Mouse (Mus musculus) regulatory T cell (primary cell): ENCODE data around the gene Dock3.

Source experiments
- in situ Hi-C: fragments of 300-600 bp; cut with MboI, MseI; formaldehyde crosslinking; loops from one replicate; pipeline ENCODE4 v1.15.1; 2025; ENCODE audit warnings: high pct_unique_total_duplicates

Gene Dock3

DNA sequence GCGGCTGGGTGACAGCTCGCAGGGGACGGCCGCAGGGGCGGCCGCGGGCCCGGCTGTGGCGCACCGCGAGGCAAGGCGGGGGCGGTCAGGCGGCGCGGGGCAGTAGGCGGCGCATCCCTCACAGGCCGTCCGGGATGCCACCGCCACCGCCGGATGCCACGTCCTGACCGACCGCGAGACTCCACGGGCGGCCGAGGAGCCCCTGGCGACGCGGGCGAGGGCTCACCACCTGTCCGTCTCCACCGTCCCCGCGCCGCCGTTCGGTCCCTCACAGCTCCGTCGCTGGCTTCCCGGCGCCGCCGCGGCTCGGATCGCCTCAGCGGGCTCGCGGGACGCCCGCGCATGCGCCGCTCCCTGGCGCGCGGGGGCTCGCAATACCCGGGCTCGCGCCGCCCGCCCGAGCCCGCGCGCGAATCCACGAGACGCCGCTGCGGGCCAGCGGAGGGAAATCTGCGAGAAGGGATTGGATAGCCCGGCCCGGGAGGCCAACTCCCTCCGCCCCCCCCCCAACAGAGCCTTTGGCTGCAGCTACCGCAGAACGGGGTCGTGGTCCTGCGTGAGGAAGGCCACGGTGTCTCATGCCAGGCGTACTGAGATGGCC, at the start of gene Dock3:
Dock3 (minus strand) TSS at position 371 of the 601 bp plus-strand sequence.
- in situ Hi-C loops, result no loop called here

DNA sequence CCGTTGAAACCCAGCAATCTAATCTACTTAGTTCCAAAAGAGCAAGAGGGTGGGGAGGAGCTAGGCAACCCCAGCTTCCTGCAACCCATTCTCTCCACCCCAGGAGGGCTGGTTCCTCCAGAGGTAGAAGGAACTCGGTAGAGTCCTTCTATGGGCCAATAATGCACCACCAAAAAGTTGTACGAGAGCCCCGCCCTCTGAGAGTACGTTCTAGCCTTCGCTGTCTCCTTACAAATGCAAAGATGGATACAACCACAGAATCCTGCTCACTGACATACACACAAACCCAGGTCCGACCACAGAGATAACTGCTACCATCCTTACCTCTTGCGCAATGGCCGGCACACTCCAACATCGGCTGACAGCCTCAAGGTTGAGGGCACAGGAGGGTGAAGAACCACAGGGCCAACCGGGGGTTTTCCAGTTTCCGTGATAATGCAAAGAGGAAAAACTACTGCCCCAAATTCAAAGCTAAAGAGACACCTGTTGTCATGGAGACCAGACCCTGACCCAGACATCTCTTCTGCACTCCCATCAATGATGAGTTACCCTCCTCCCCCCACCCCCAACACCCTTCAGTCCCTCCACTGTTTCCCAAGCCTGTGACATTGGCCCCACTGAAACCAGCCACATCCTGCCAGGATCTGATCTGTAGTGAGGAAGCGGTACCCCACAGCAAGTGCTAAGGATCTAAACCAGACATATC, 48.8 kb upstream of the Dock3 start:
- in situ Hi-C loops, result loop anchor here (25.0 kb wide), 1 partner anchor 1118 kb away; the partner anchor contains the start of genes Glyctk and Wdr82

DNA sequence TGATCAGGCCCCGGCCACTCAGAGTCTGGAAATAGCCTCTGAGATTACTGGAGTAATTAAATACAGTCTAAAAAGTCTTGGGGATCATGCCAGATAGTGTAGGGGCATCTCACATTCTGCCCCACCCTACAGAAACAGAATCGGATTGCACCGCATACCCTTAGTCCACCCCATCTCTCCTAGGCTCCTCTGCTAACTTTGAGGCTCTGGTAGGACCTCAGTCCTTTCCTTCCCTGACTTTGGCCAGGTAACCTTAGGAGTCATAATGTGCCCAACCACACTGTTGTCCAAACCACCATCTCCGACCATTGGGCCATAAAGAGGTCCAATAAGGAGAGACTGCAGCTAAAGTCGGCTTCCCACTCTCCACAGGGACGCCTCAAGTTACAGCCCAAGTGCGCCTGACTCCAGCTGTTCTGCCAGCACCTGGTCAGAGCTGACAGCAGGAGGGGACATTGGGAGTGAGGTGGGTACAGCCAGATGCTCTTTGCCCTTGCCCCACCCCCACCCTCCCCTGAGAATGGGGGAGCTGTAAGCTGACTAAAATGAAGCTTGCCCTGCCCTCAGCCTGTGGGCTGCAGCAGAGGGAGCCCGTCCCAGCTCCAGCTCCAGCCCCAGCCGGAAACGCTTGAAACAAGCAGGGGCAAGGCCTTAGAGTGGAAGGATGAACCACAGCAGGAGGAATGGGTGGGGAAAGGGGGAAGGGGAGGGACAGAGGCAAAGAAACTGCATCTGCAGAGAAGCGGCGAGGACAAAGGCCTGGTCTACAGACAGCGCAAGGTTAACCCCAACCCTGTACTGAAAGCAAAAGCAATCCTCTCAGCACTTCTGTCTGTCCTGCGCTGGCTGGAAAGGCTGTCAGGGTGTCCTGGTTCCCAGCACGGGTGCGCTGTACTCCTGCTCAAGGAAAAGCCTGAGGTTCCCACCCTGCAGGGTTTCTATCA, 47.9 kb upstream of the Dock3 start:
- in situ Hi-C loops, result loop anchor here (10.0 to 25.0 kb wide), 2 partner anchors 395 to 1117 kb away; partner anchors contain the start of genes Glyctk, Rbm15b and Wdr82

DNA sequence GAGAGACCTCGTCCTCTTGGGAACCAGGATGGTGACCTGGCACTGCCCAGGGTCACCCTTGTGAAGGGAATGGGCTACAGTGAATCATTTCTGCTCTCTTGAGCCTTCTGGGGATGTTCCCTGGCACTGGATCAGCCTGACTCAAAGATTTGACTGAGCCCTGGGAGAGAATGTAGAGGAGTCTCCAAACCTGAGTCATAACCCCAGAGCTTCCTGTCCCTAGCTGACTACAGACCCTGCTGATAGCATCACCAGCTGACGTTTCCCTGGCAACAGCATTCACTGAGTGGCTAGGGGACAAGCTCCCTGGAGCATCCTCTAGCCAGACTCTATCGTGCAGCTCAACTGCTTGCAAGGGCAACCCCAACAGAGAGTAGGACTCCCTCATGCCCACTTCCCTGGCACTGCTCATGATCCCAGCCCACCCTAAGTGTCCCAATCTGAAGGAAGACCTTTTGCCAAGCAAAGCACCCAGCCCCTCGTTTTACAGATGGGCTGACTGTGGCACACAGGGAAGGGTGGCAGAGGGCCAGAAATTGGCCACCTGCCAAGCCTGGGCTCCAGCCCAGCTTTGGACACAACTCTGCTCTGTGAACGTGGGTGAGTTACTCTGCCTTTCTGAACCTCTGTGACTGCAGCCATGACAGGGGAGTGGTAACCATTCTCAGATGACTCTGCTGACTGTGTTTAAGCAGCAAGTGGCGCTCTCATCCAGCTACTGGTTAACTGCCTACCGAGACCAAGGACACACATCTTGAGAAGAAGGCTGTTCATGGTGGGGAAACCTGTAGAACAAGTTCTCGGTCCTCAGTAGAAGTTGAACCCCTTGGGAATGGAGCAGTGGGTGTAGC, 47.0 kb upstream of the Dock3 start:
- in situ Hi-C loops, result loop anchor here (10.0 to 25.0 kb wide), 2 partner anchors 394 to 1116 kb away; partner anchors contain the start of genes Glyctk, Rbm15b and Wdr82

DNA sequence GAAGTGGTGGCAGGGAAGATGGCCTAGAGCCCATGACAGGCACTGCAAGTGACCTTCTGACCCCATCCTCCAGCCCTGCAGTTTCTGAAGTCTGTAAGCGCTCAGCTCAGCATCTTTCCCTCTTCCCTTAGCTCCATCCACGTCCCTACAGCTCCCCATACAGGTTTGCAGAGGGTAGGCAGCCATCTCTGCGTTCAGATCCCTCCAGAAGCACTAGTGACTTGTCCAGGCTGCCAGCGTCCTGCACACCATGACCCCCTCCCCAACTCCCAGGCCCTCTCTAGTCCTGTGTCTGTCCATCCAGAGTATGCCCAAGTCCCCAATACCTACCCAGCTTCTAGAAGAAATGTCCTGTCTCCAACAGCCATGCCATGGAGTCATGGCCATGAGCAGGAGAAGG, 46.4 kb upstream of the Dock3 start:
- in situ Hi-C loops, result loop anchor here (10.0 to 25.0 kb wide), 2 partner anchors 393 to 1116 kb away; partner anchors contain the start of genes Glyctk, Rbm15b and Wdr82

DNA sequence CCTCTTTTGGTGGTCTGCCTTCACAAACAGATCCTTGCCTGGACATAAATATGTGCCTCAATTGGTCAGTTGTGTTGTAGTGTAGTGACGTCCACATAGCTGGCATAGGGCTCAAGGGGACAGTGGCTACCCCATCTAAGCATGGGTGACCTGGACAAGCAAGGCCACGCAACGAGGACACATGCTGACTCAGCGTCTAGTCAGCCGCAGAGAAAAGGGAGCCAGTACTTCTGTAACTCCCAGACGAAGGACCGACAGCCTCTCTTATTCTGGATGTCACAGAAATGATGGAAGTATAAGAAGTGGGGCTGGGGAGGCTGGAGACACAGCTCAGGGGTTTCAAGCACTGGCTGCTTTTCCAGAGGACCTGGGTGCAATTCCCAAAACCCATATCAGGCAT, 45.9 kb upstream of the Dock3 start:
- in situ Hi-C loops, result loop anchor here (10.0 to 25.0 kb wide), 2 partner anchors 393 to 1115 kb away; partner anchors contain the start of genes Glyctk, Rbm15b and Wdr82

DNA sequence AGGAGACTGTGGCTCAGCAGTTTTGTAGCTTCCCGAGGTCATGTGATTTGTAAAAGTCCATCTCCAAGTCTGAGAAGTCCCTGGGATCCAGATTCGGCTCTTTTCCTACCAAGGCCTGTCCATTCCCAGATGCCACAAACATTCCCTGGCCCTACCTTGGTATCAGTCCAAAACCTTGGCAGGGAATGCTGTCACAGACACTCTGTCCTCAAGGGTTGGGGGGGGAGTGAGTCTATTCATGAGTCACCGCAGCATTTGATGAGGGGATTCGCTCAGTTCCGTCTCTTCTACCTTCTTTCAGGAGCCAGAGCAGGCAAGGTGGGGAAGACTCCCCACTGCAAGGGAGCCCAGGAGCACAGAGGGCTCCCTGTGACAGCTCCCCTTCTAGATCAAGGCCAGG, 44.0 kb upstream of the Dock3 start:
- in situ Hi-C loops, result loop anchor here (10.0 to 25.0 kb wide), 2 partner anchors 391 to 1113 kb away; partner anchors contain the start of genes Glyctk, Rbm15b and Wdr82

DNA sequence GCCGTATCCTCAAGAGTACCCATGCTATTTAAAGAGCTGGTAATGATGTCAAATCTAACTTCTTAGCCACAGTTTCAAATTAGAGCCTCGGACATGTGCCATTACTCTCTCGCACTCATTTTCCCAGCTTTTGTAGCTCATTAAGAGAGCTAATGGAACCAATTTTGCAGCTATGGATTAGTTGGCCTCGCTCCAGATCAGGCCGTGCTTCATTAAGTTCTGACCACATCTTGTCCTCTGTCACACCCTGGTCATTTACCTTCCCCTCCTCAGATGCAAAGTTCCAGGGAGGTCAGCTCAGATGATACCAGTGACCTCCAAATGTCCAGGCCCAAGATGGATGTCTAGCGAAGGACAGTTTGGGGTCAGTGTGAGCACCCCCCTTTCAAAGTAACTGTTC, 43.0 kb upstream of the Dock3 start:
- in situ Hi-C loops, result loop anchor here (10.0 to 25.0 kb wide), 2 partner anchors 390 to 1112 kb away; partner anchors contain the start of genes Glyctk, Rbm15b and Wdr82

DNA sequence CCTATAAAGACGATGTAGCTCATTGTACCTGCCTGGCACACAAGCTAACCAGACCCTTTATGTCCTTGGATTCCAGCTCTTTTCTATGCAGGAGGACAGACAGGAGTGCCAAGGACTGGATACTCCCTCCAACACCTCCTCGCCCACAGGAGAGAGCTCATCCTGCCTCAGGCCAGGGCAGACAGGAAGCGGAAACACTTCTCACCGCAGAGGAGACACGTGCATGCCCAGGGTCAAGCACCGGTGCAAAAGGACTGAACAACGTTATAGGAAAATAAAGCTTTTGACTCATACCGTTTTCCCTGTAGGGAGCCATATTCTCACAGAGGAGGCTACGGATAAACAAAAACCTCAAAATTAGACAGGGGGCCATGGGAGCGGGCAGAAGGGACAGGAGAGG, 41.5 kb upstream of the Dock3 start:
- in situ Hi-C loops, result loop anchor here (10.0 kb wide), 1 partner anchor 388 kb away; the partner anchor contains the start of gene Rbm15b

DNA sequence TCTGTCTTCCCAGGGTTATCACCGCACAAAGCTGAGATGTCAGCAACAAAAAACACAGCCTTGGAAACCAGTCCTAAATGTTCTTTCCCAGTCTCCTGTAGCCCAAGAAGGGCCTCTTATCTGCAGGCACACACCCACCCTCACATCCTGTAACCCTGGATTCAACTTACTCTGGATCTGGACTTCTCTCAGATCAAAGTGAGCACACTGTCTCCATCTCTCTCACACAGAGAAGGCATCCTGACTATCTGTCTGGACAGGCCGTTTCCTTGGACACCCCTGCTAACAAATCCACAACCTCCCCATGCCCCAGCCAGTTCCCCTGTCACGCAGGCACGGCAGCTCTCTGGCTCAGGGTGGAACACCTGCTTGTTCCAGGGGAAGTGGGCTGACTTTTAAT, 40.6 kb upstream of the Dock3 start:
- in situ Hi-C loops, result loop anchor here (10.0 kb wide), 1 partner anchor 387 kb away; the partner anchor contains the start of gene Rbm15b

DNA sequence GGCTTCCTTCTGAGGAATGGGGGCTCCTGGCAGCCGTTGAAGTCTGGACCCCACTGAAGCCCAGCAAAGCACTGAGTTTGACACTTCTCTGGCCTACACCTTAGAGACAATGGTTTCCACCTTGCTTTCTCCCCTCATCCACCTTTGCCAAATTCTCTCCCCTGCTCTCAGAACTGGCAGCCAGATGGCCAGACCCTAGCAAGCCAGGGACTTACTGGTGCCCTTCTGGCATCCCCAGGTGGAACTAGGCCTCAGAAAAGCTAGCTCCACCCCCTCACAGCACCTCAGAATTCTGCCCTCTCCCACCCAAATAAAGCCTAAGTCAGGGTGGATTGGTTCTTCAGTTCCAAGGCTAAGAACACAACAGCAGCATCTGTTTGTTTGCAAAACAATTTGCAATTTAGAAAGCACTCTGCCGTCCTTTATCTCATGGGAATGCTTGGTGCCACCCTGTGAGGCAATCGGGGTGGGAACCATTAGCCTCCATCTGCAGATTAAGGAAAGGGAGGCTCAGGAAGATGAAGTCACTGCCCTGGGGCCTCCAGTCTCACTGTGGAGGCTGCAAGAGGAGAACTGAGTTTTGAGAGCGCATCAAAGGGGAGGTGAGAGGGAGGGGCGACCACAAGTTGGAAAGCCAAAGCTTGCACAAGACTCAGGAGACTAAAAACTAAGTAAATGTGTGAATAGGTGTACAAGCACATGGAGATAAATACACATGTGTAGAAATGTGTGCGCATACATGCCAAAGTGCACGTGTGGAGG, 39.6 kb upstream of the Dock3 start:
- in situ Hi-C loops, result loop anchor here (10.0 kb wide), 1 partner anchor 387 kb away; the partner anchor contains the start of gene Rbm15b

DNA sequence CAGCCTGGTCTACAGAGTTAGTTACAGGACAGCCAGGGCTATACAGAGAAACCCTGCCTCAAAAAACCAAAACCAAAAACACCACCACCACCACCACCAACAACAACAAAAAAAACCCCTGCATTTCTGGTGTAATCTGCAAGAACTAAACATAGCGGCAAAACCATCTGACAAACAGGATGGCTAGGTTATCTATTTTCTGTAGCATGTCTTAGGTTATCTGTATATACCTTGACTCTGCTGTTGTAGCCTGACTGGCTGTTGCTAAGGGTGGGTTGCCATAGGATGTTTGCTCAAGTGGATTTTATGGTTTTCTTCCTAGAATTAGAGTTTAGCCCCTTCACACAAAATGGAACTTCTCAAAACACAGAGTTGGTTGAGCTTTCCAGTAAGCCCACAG, 38.1 kb upstream of the Dock3 start:
- in situ Hi-C loops, result loop anchor here (10.0 kb wide), 1 partner anchor 385 kb away; the partner anchor contains the start of gene Rbm15b

DNA sequence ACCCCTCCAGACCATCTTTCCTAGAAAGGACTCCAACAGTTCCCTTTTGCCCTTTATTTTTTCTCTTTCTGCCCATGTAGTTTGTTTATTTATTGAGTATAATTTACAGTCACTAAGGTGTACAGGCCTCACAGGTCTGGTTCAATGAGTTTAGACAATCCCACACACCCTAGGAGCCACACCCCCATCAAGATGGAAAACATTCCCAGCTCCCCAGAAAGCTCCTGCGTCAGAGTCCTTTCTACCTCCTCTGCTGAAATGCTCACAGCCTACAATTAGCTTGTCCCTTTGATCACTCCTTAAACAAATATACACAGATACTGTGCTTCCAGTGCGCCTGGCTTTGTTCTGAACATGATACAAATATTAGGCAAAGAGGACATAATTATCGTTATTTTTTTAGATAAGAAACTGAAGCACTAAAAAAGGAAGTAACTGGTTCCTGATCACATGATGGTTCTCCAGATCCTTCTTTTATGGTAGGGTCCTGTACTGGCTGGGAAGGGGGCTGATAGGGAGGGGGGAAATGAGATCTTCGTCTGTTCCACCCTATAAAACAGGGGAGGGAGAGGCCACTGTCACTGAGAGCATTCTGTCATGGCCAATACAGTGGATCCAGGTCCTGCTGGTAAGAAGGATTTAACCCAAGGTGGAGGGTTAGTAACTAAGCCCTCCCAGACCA, 36.2 kb upstream of the Dock3 start:
- in situ Hi-C loops, result no loop called here

DNA sequence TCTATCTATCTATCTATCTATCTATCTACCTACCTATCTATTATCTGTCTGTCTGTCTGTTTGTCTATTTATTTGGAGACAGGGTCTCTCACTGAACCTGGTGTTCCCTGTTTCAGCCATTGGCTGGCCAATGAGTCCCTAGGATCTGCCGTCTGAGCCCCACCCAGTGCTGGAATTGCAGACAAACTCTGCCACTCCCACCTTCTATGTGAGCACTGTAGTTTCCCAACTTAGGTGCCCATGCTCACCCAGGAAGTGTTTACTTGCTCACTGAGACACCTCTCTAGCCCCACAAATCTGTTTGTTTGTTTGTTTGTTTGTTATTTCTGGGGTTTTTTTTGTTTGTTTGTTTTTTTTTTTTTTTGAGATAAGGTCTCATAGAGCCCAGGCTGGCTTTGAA, 35.3 kb upstream of the Dock3 start:
- in situ Hi-C loops, result no loop called here

DNA sequence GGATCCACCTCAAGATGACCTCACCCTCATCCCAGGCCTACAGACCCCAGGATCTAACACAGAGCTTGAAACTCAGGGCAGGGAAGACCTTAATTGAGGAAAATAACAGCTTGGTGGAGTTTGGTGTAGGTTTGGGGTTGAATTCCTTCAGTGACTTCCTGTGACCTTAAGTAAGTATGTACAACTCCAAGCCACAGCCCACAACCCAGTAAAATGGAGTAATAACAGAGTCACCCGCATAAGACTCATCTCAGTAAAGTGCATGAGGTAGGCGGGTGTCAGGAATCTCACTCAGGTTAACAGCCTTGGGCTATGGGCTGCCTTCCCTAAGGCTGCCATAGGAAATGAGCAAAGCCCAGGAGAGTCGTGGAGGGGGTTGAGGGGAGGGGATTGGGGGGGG, 33.0 kb upstream of the Dock3 start:
- in situ Hi-C loops, result no loop called here

DNA sequence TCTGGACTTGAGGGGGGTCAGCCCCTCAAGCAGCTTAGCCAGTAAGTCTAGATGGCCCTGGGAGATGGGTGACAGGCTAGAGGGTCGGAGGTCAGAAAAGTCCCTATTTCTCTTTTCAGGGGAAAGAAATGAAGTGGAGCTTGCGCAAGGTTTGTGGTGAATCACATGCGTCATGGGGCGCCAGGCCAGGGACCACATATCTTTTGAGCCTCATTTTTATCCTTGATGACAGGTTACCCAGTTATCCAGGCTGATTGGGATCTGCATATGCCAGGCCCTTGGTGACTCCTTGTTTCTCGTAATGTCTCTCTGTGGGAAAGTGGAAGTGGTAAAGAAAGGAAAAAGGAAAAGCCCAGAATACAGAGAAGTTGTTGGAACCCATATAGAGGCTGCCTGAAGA, 32.2 kb upstream of the Dock3 start:
- in situ Hi-C loops, result no loop called here

DNA sequence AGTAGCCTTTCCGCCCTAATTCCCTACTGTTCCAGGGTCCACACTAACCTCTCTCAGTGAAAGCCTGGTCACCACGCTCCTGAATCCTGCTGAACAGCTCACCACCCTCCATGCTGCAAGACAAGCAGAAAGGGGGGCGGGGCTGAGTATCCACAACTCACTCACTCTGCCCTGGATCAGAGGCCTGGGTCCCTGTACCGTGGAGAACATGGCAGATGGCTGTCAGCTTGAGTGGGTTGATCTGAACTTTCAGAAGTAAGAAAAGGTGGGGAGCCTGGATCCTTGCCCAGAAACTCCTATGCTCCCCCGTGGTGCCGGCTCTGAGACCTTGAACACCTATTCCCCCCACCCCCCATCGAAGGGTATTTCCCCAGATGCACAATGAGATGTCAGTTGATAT, 30.7 kb upstream of the Dock3 start:
- in situ Hi-C loops, result no loop called here

DNA sequence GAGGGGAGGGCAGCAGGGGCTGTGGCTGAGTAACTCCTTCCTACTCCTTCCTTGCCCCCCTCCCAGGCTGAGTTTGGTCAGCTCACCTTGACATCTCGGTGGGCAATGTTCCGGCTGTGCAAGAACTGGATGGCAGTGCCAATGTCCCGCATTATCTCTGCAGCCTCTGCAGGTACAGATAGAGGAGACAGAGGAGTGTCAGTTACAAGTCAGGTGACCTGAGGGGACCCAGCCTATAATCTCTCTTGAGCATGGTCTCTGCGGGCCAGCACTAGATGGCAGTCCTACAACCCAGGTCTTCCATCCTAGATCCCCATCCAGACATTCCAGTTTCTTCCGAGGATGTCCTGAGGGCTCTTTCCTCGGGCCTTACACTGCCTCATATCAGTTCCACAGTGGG, 30.1 kb upstream of the Dock3 start:
- in situ Hi-C loops, result no loop called here

DNA sequence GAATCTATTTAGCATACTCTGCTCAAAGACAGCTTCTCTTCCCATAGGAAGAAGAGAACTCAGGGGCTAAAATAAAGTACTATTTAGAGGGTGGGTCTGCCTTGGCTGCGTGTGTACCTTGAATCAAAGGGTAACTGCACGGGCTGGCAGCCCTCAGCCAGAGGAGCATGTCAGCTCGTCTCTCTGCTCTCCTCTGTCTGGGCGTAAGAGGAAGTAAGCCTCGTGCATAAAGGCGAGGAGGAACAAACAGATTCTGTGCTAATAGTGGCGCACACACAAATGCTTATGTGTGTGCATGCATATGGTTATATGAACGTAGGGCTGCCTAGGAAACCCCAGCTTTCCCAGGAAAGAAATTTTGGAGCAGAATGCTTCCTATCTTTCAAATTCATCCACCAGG, 29.1 kb upstream of the Dock3 start:
- in situ Hi-C loops, result no loop called here
